Mouse (Mus musculus): Measurements from ENCODE around the gene Tram2.
A peak's percentile ranks its signal among the peaks of the same experiment; 100 is the strongest.

DNA sequence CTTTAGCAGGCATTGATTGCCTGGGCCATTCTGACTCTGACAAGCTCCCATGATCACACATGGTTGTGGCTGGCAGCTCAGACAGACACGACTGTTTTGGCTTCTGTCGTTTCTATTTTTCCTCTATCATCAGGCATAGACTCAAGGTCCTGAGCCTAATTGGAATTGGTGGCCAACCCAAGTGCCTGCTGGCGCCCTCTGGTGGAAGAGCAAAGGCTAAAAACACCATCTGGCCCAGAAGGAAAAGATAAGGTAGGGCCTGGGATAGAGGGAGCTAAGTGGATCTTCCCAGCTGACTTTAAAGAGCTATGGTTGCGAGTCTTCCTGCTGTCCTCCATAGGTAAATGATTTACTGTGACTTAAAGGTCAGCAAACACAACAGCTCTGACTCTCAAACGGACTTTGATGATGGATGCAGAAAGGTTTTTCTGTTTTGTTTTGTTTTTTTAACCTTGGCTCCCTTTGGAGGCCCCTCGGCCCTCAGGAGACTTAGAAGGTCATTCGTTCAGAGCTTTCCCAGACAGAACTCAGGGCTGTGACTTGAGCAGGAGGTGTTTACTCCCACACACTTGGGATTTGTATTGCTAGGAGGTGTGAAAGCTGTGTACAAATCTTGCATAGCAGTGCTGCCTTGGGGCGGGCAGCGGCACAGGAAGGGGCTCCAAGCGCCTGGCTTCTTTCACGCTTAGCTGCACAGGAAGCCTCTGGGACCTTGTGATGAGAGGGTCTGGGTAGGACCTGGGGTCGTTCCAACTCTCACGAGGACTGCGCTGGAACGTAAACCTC, 22.4 kb upstream of the Tram2 start:
- TF ChIP-seq GATA1 (IDR thresholded peaks at IDR 0.05; ENCODE audit: borderline replicate concordance, low read length), result no peak
- TF ChIP-seq CTCF (IDR thresholded peaks at IDR 0.05; ENCODE audit: low read depth, low read length), result peak; percentile 71
- TF ChIP-seq POLR2AphosphoS5 (IDR thresholded peaks at IDR 0.05; ENCODE audit: insufficient replicate concordance, low read depth, low read length), result no peak

Measured in G1E (cell line).